Mouse (Mus musculus) ES-E14 (cell line): ENCODE measurements around the gene Vmn1r74.

Experiments used
- CHD2 ChIP-seq: IDR thresholded peaks from 2 replicates; pipeline ENCODE4 v1.6.1; 2014; ENCODE audit warnings: mild to moderate bottlenecking, low read depth, low read length, inconsistent platforms
- HCFC1 ChIP-seq: IDR thresholded peaks from 2 replicates; pipeline ENCODE4 v1.6.1; 2012; ENCODE audit warnings: low read length, inconsistent platforms, borderline replicate concordance; ENCODE audit not compliant: insufficient read depth
- MAFK ChIP-seq: IDR thresholded peaks from 2 replicates; pipeline ENCODE4 v1.6.1; 2014; ENCODE audit warnings: mild to moderate bottlenecking, low read depth, low read length, inconsistent platforms; ENCODE audit not compliant: insufficient read depth
- ZNF384 ChIP-seq: IDR thresholded peaks from 2 replicates; pipeline ENCODE4 v1.6.1; 2012; ENCODE audit warnings: low read depth, low read length, inconsistent platforms

- no peak for TF ChIP-seq MAFK
- TF ChIP-seq CHD2, result no peak
- TF ChIP-seq HCFC1, result no peak
- TF ChIP-seq ZNF384, result no peak
Measured at GRCm38 (mm10) chr7:11874330-11874729, 40.5 kb downstream of the Vmn1r74 start, which contains the start of gene Vmn1r75.
